Mouse (Mus musculus) thymus, adult 2 months (tissue): Measurements from ENCODE around the gene Ahcy. TPM values are rescaled to one million over a fixed set of nuclear protein-coding genes. Genes with fewer than 3 reads are reported as not detected.
A peak's percentile ranks its signal among the peaks of the same experiment; 100 is the strongest.
"Not testable (repeated sequence)": the region's sequence is repeated elsewhere in the genome, so short reads cannot be mapped to it uniquely, and the experiment has no call there.

ENCODE experiments used
- DNase-seq: peaks from one replicate; pipeline ENCODE4 v3.0.0; 2021
- H3K27ac ChIP-seq: fragments of 200-500 bp; 2 replicates; pipeline ENCODE4 v1.5.1; 2012; ENCODE audit warnings: low read length, control low read depth; ENCODE audit not compliant: control insufficient read depth, insufficient read depth
- H3K27me3 ChIP-seq: fragments of 200-500 bp; 2 replicates; pipeline ENCODE4 v1.6.1; 2012; ENCODE audit warnings: mild to moderate bottlenecking, low read length, moderate library complexity, mixed read lengths; ENCODE audit not compliant: control insufficient read depth, insufficient read depth
- H3K36me3 ChIP-seq: fragments of 200-500 bp; 2 replicates; pipeline ENCODE4 v1.6.1; 2012; ENCODE audit warnings: mild to moderate bottlenecking, low read length, moderate library complexity; ENCODE audit not compliant: control insufficient read depth, insufficient read depth
- H3K4me1 ChIP-seq: fragments of 200-500 bp; replicated peaks from 2 replicates; pipeline ENCODE4 v1.6.1; 2012; ENCODE audit warnings: low read length; ENCODE audit not compliant: control insufficient read depth, insufficient read depth
- H3K4me3 ChIP-seq: fragments of 200-500 bp; 2 replicates; pipeline ENCODE4 v1.5.1; 2012; ENCODE audit warnings: mild to moderate bottlenecking, low read length, control low read depth, moderate library complexity; ENCODE audit not compliant: control insufficient read depth, insufficient read depth
- CTCF ChIP-seq: fragments of 200-500 bp; IDR thresholded peaks from 2 replicates; pipeline ENCODE4 v1.5.1; 2012; ENCODE audit warnings: mild to moderate bottlenecking, control low read depth, low read length, moderate library complexity, borderline replicate concordance; ENCODE audit not compliant: control insufficient read depth, poor library complexity, insufficient read depth; ENCODE audit errors: extremely low read depth
- POLR2A ChIP-seq: fragments of 200-500 bp; IDR thresholded peaks from 2 replicates; pipeline ENCODE4 v1.6.1; 2012; ENCODE audit warnings: mild to moderate bottlenecking, low read length, control low read depth, moderate library complexity; ENCODE audit not compliant: control insufficient read depth, poor library complexity, insufficient read depth; ENCODE audit errors: extremely low read depth
- WGBS: fragments of 180-500 bp; shearing (Covaris S2); methylation state at CpG from one replicate; pipeline ENCODE4 v1.1.7; 2018; 5-methylcytosine and 5-hydroxymethylcytosine counted together
- polyA plus RNA-seq: library from polyadenylated mRNA; depleted of rRNA; stranded (reverse); fragments of >200 nt; gene quantifications from 2 replicates; pipeline ENCODE4 v1.2.3, GENCODE M21; 2012

Ahcy gene
- polyA plus RNA-seq, 1 experiment, result 90.7 TPM

DNA sequence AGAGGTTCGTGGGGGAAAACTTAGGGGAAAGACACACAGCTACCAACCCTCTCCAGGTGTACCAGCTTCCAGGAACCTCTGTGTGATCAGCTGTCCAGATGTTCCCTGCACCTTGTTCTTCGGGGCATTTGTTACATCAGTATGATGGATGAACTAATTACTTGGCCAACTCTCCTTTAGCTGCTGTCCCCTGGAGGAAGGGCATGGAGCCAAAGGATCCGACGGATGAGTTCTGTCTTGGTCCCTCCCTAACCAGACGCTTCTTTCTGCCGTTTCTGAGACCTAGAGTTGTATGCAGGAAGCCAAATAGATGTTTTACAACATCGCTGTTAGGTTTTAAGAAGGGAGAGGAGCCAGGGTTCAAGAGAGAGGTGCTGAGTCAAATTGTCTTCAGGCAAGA lies 43.5 kb downstream of the Ahcy start:
- Histone ChIP-seq H3K4me1 (peaks cover 4% of the 10 kb centered on the region; the same call in 1 of the 2 replicates), H3K36me3 (no peaks in the 10 kb centered on the region), H3K27ac (no peak overlapping the region), H3K4me3 (no peak overlapping the region), H3K27me3 (no peaks in the 10 kb centered on the region)
- WGBS, result 80% methylated on average over 7 of the region's 7 CpGs
- no peak for DNase-seq
- TF ChIP-seq CTCF, result no peak
- no peak for TF ChIP-seq POLR2A

- not testable (repeated sequence) for H3K27me3 ChIP-seq, H3K4me1 ChIP-seq, H3K27ac ChIP-seq, DNase-seq, H3K4me3 ChIP-seq, H3K36me3 ChIP-seq
- 87% methylated on average over 20 of the region's 20 CpGs for whole genome bisulfite sequencing
Measured at GRCm38 (mm10) chr2:155020247-155020826, 54.0 kb downstream of the Ahcy start.

DNA sequence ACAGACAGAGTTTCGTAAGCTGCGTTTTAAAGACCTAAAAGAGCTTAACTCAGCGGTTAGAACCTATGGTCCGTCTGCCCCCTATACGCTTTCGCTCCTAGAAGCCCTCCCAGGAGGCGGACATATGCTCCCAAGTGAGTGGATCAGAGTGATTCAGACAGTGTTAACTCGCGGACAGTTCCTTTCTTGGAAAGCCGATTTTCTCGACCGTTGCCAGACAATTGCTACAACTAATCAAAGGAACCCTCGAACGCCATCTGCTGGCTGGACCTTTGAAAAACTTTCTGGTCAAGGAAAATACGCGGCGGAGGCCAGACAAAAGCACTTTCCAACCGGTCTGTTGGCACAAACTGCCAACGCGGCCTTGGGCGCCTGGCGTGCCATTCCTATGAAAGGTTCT lies 54.6 kb downstream of the Ahcy start:
- peak overlapping the region; percentile 43 for H3K4me3 ChIP-seq
- peak; percentile 84 for DNase-seq
- TF ChIP-seq POLR2A, result no peak
- no peak for TF ChIP-seq CTCF
- H3K27me3 ChIP-seq, result no peaks in the 10 kb centered on the region
- no peak overlapping the region for H3K27ac ChIP-seq
- peaks cover 2% of the 10 kb centered on the region for H3K4me1 ChIP-seq
- 2% methylated on average over 22 of the region's 22 CpGs for WGBS
- H3K36me3 ChIP-seq, result no peaks in the 10 kb centered on the region

GRCm38 (mm10) chr2:155018762-155019641 lies 55.3 kb downstream of the Ahcy start:
- DNase-seq, result peak; percentile 68
- 1% methylated on average over 38 of the region's 38 CpGs for WGBS

GRCm38 (mm10) chr2:155018251-155018755 lies 56.0 kb downstream of the Ahcy start, which contains the start of gene Gm14226:
Gm14226 (plus strand) TSS chr2:155018266.
- H3K27ac ChIP-seq, H3K36me3 ChIP-seq, H3K4me1 ChIP-seq, H3K27me3 ChIP-seq, DNase-seq: not testable (repeated sequence)
- WGBS, result 7% methylated on average over 24 of the region's 26 CpGs
- peak within 1 kb of the TSS; percentile 43 for H3K4me3 ChIP-seq

More at GRCm38 (mm10) chr2:155018762-155019641, 55.3 kb downstream of the Ahcy start:
- Histone ChIP-seq H3K4me3 (peak overlapping the region; percentile 43), H3K27ac (no peak overlapping the region), H3K4me1 (peaks cover 2% of the 10 kb centered on the region), H3K27me3 (no peaks in the 10 kb centered on the region; the same call in 1 of the 2 replicates), H3K36me3 (no peaks in the 10 kb centered on the region)
- TF ChIP-seq CTCF (0 out of 2 replicates have a peak, but pooled peaks have one; percentile 10), POLR2A (no peak)

GRCm38 (mm10) chr2:155016751-155017150 lies 57.5 kb downstream of the Ahcy start:
- H3K27ac ChIP-seq, DNase-seq: not testable (repeated sequence)
- WGBS, result 74% methylated on average over 8 of the region's 9 CpGs

GRCm38 (mm10) chr2:155012991-155013390 lies 61.3 kb downstream of the Ahcy start:
- Histone ChIP-seq H3K4me1 (peaks cover 5% of the 10 kb centered on the region), H3K27me3 (no peaks in the 10 kb centered on the region; the same call in 1 of the 2 replicates), H3K4me3 (no peak overlapping the region), H3K27ac (no peak overlapping the region), H3K36me3 (no peaks in the 10 kb centered on the region)
- no peak for TF ChIP-seq CTCF
- no peak for TF ChIP-seq POLR2A
- WGBS, result 98% methylated on average over 6 of the region's 6 CpGs
- no peak for DNase-seq

More at GRCm38 (mm10) chr2:155016751-155017150, 57.5 kb downstream of the Ahcy start:
- H3K4me3 ChIP-seq, H3K36me3 ChIP-seq, H3K27me3 ChIP-seq, H3K4me1 ChIP-seq: not testable (repeated sequence)
